Mouse (Mus musculus): Measurements from ENCODE around the gene Zbtb8a. TPM values are rescaled to one million over a fixed set of nuclear protein-coding genes. Genes with fewer than 3 reads are reported as not detected.
A peak's percentile ranks its signal among the peaks of the same experiment; 100 is the strongest.

Gene Zbtb8a
- polyA plus RNA-seq, 1 experiment from 2014 or later: 6.6 TPM

DNA sequence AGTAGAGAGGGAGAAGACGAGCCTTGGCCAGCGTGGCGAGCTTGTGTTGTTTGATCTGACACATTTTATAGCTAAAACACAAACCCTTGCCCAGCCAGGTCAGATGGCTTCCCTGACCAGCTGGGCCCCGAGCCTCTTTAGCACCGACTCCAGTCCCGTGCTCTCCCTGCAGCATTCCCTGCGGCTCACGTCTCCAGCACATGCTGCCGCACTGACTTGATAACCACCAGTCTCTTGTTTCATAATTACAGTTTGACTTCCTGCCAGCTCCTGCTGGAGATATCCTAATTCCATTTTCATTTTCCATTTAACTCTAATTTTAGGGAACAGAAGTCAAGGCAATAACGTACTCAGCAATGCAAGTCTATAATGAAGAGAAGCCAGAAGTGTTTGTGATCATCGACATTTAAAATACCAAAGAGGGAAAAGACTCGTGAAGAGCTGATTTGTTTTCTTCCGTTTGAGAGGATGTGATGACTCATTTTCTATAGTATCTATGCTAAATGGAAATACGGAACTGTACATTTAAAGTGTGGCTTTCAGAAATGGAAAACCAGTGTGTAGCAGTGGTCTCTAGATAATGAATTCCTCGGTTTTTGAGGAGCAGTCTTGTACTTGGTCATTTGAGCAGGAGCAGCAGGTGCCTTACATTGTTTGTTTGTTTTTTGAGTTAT is 31.3 kb downstream of the Zbtb8a start:
- H3K9me3 ChIP-seq: no peaks in the 10 kb centered on the region
- no peak overlapping the region for H3K27ac ChIP-seq (replicated peaks)
- no peak overlapping the region for H3K4me3 ChIP-seq
- no peaks in the 10 kb centered on the region for H3K27me3 ChIP-seq (replicated peaks; ENCODE audit: low read depth, poor library complexity, severe bottlenecking)
- DNase-seq (ENCODE audit: low spot score): no peak
- no peaks in the 10 kb centered on the region for H3K4me1 ChIP-seq
- H3K36me3 ChIP-seq (replicated peaks): peaks cover 62% of the 10 kb centered on the region
- WGBS: 93% methylated on average over 15 of the region's 15 CpGs

GRCm38 (mm10) chr4:129342705-129343104 is 35.2 kb downstream of the Zbtb8a start:
- no peak overlapping the region for H3K27ac ChIP-seq (replicated peaks)
- H3K27me3 ChIP-seq (replicated peaks; ENCODE audit: low read depth, poor library complexity, severe bottlenecking): no peaks in the 10 kb centered on the region
- WGBS: 88% methylated on average over 2 of the region's 2 CpGs
- H3K4me1 ChIP-seq: no peaks in the 10 kb centered on the region; the same call in 1 of the 2 replicates
- H3K9me3 ChIP-seq: no peaks in the 10 kb centered on the region
- no peak for DNase-seq (ENCODE audit: low spot score)
- peaks cover 63% of the 10 kb centered on the region for H3K36me3 ChIP-seq (replicated peaks)
- H3K4me3 ChIP-seq: no peak overlapping the region

DNA sequence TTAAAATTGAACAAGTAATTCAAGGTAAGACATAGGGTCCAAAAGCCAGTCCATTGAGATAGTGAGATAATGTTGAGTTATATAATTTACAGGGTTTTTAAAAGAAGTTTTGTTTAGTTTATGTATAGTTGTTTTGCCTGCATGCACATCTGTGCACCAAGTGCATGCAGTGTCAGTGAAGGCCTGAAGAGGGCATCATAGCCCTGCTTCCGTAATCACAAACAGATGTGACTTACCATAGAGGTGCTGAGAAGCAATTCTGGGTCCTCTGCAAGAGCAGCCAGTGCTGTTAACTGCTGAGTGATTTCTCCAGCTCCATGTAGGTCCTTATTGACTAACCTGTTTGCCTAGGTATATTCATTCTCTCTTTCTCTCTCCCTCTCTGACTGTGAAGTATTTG is 36.0 kb downstream of the Zbtb8a start:
- 85% methylated on average over 1 of the region's 1 CpGs for WGBS
- H3K4me1 ChIP-seq: peaks cover 5% of the 10 kb centered on the region
- DNase-seq (ENCODE audit: low spot score): no peak
- no peaks in the 10 kb centered on the region for H3K9me3 ChIP-seq
- no peaks in the 10 kb centered on the region for H3K27me3 ChIP-seq (replicated peaks; ENCODE audit: low read depth, poor library complexity, severe bottlenecking)
- no peak overlapping the region for H3K27ac ChIP-seq (replicated peaks)
- no peak overlapping the region for H3K4me3 ChIP-seq
- peaks cover 60% of the 10 kb centered on the region for H3K36me3 ChIP-seq (replicated peaks)

- Histone ChIP-seq H3K36me3 (replicated peaks) (peaks cover 38% of the 10 kb centered on the region), H3K4me1 (peaks cover 8% of the 10 kb centered on the region), H3K9me3 (no peaks in the 10 kb centered on the region), H3K4me3 (no peak overlapping the region), H3K27ac (replicated peaks) (no peak overlapping the region), H3K27me3 (replicated peaks; ENCODE audit: low read depth, poor library complexity, severe bottlenecking) (no peaks in the 10 kb centered on the region)
- no peak for DNase-seq (ENCODE audit: low spot score)
- WGBS: 95% methylated on average over 3 of the region's 3 CpGs
These were observed 38.2 kb downstream of the Zbtb8a start for GRCm38 (mm10) chr4:129339743-129340142.

GRCm38 (mm10) chr4:129336291-129336690 is 41.6 kb downstream of the Zbtb8a start:
- H3K27me3 ChIP-seq (replicated peaks; ENCODE audit: low read depth, poor library complexity, severe bottlenecking): no peaks in the 10 kb centered on the region
- peak overlapping the region; percentile 94 for H3K4me3 ChIP-seq
- H3K9me3 ChIP-seq: no peaks in the 10 kb centered on the region
- no peak for DNase-seq (ENCODE audit: low spot score)
- 55% methylated on average over 14 of the region's 14 CpGs for WGBS
- peak overlapping the region; percentile 99 for H3K27ac ChIP-seq (replicated peaks)
- H3K4me1 ChIP-seq: peaks cover 32% of the 10 kb centered on the region
- H3K36me3 ChIP-seq (replicated peaks): peaks cover 33% of the 10 kb centered on the region

DNA sequence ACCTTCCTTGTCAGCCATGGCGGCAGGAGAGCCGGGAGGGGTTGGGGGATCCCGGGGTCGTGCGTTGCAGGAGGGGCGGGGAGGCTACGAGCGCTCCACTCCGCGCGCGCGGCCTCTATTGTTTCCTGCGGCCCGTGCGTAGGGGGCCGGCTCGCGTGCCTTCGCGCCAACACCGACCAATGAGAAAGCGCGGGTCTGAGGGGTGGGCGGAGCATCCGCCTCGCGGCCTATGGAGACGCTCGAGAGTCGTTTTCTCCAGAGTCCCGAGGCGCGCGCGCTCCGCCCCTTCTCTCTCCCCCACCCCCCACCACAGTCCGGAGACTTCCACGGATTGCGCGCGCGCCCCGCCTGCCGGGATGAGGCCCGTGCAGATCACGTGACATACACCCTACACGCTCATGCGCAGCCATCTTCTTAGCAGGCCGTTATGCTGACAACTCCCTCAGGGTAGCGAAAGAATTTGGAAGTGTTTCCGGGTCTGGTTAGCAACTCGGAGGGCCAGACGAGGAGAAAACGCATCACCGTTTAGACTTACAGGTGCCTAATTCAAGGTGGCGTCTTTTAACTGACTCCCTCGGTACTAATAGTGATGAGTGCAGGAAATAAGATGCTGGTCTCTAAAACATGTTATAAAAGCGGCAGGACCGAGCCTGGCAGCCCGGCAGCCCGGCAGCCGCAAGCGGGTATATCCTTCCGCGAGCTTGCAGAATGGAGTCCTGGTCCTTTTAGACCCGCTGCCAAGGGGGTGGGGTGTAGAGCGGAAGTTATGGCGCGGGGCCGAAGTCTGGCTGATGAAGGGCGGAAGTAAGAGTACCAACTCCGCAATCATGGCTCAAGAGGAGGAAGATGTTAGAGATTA is 42.5 kb downstream of the Zbtb8a start, which contains the start of the genes Rbbp4 and Zbtb8os:
Rbbp4 (minus strand) TSS at position 155 of the 859 bp plus-strand sequence.
Zbtb8os (plus strand) TSS at position 480 of the 859 bp plus-strand sequence.
- peak within 1 kb of the TSS; percentile 99 for H3K27ac ChIP-seq (replicated peaks)
- peak; percentile 100 for DNase-seq (ENCODE audit: low spot score)
- H3K36me3 ChIP-seq (replicated peaks): peaks cover 36% of the 10 kb centered on the region
- H3K27me3 ChIP-seq (replicated peaks; ENCODE audit: low read depth, poor library complexity, severe bottlenecking): no peaks in the 10 kb centered on the region
- peaks cover 37% of the 10 kb centered on the region for H3K4me1 ChIP-seq
- peak within 1 kb of the TSS; percentile 94 for H3K4me3 ChIP-seq
- under 1% methylated on average over 73 of the region's 73 CpGs for WGBS
- H3K9me3 ChIP-seq: no peaks in the 10 kb centered on the region

- under 1% methylated on average over 62 of the region's 62 CpGs for WGBS
- Histone ChIP-seq H3K36me3 (replicated peaks) (peaks cover 43% of the 10 kb centered on the region), H3K4me3 (peak overlapping the region; percentile 94), H3K4me1 (peaks cover 37% of the 10 kb centered on the region), H3K9me3 (no peaks in the 10 kb centered on the region), H3K27ac (replicated peaks) (peak overlapping the region; percentile 99), H3K27me3 (replicated peaks; ENCODE audit: low read depth, poor library complexity, severe bottlenecking) (no peaks in the 10 kb centered on the region)
- DNase-seq (ENCODE audit: low spot score): no peak
These were observed 43.2 kb downstream of the Zbtb8a start for GRCm38 (mm10) chr4:129334677-129335215.

DNA sequence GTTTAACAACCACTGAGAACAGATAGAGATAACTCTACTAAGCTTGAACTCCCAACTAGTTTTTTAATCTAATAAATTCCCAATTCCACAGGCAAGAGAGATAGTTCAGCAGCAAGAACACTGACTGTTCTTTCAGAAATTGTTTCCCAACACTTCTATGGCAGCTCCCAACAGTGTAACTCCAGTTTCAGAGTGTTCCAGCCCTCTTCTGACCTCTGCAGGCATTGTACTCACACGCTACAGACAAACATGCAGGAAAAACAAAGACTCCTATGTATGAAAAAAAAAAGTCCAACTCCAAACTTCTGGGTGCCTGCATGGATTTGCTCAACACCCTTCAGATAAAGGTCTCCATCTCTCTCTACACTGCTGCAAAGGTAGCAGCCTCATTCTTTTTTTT is 45.1 kb downstream of the Zbtb8a start:
- Histone ChIP-seq H3K27me3 (replicated peaks; ENCODE audit: low read depth, poor library complexity, severe bottlenecking) (no peaks in the 10 kb centered on the region), H3K27ac (replicated peaks) (no peak overlapping the region), H3K4me1 (peaks cover 37% of the 10 kb centered on the region), H3K36me3 (replicated peaks) (peaks cover 62% of the 10 kb centered on the region), H3K4me3 (peak overlapping the region; percentile 94), H3K9me3 (no peaks in the 10 kb centered on the region)
- DNase-seq (ENCODE audit: low spot score): no peak
- WGBS: 47% methylated on average over 1 of the region's 1 CpGs

DNA sequence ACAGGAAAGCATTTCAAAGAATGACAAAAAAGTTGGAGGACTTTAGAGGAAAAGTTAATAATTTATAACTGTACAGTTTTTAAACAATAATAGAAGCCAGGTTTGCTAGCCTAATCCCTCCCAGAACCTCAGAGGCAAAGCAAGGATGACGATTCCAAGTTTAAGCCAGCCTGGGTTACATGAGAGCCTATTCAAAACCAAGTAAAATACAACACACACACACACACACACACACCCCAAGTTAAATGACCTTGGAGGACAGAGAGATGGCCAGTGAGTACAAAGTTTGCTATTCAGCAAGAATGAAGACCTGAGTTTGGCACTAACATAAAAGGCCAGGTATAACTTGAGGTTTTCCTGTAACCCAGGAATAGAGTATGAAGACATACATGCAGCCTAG is 51.7 kb downstream of the Zbtb8a start:
- Histone ChIP-seq H3K4me3 (no peak overlapping the region), H3K27me3 (replicated peaks; ENCODE audit: low read depth, poor library complexity, severe bottlenecking) (no peaks in the 10 kb centered on the region), H3K36me3 (replicated peaks) (peaks cover 100% of the 10 kb centered on the region), H3K9me3 (no peaks in the 10 kb centered on the region), H3K27ac (replicated peaks) (no peak overlapping the region), H3K4me1 (peaks cover 4% of the 10 kb centered on the region)
- WGBS: 84% methylated on average over 1 of the region's 1 CpGs
- no peak for DNase-seq (ENCODE audit: low spot score)

DNA sequence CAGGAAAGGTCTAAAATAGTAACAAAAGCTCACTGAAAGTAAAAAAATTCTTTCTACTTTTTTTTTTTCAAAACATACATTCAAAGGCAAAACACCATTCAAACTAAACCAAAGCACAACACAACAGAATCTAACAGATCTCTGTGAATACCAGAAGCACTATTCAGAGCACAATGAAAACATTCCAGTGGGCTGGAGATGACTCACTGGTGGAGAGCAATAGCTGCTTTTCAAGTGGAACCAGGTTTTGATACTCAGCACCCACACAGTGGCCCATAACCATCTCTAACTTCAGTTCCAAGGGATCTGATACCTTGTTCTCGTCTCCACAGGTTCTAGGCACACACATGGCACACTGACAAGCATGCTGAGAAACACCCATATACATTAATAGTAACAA is 53.2 kb downstream of the Zbtb8a start:
- H3K4me3 ChIP-seq: no peak overlapping the region
- no peaks in the 10 kb centered on the region for H3K4me1 ChIP-seq
- H3K9me3 ChIP-seq: no peaks in the 10 kb centered on the region
- no peaks in the 10 kb centered on the region for H3K27me3 ChIP-seq (replicated peaks; ENCODE audit: low read depth, poor library complexity, severe bottlenecking)
- WGBS: 90% methylated on average over 1 of the region's 1 CpGs
- no peak overlapping the region for H3K27ac ChIP-seq (replicated peaks)
- no peak for DNase-seq (ENCODE audit: low spot score)
- peaks cover 100% of the 10 kb centered on the region for H3K36me3 ChIP-seq (replicated peaks)

GRCm38 (mm10) chr4:129323491-129323890 is 54.4 kb downstream of the Zbtb8a start:
- H3K4me3 ChIP-seq: no peak overlapping the region

GRCm38 (mm10) chr4:129322042-129322441 is 55.9 kb downstream of the Zbtb8a start:
- no peaks in the 10 kb centered on the region for H3K4me1 ChIP-seq
- H3K27me3 ChIP-seq (replicated peaks; ENCODE audit: low read depth, poor library complexity, severe bottlenecking): no peaks in the 10 kb centered on the region
- no peak for DNase-seq (ENCODE audit: low spot score)
- peaks cover 100% of the 10 kb centered on the region for H3K36me3 ChIP-seq (replicated peaks)
- H3K9me3 ChIP-seq: no peaks in the 10 kb centered on the region
- 97% methylated on average over 5 of the region's 5 CpGs for WGBS
- no peak overlapping the region for H3K4me3 ChIP-seq
- no peak overlapping the region for H3K27ac ChIP-seq (replicated peaks)

More at GRCm38 (mm10) chr4:129323491-129323890, 54.4 kb downstream of the Zbtb8a start:
- H3K9me3 ChIP-seq: no peaks in the 10 kb centered on the region
- no peak for DNase-seq (ENCODE audit: low spot score)
- no peak overlapping the region for H3K27ac ChIP-seq (replicated peaks)
- peaks cover 100% of the 10 kb centered on the region for H3K36me3 ChIP-seq (replicated peaks)
- no peaks in the 10 kb centered on the region for H3K27me3 ChIP-seq (replicated peaks; ENCODE audit: low read depth, poor library complexity, severe bottlenecking)
- WGBS: 87% methylated on average over 1 of the region's 1 CpGs
- H3K4me1 ChIP-seq: no peaks in the 10 kb centered on the region

Data from embryonic facial prominence, embryonic 10.5 days (tissue).